Mouse (Mus musculus) urinary bladder, postnatal 10 days (tissue): ENCODE results near the gene Rnf145.

Source experiments
- DNase-seq: peaks from one replicate; pipeline ENCODE4 v3.0.0; 2022; ENCODE audit warnings: low spot score

The Rnf145 gene

GRCm38 (mm10) chr11:44534999-44535750, 16.4 kb downstream of the Rnf145 start:
- no peak for DNase-seq

GRCm38 (mm10) chr11:44537403-44537802, 18.6 kb downstream of the Rnf145 start:
- DNase-seq, result no peak

- no peak for DNase-seq
Measured at GRCm38 (mm10) chr11:44538101-44538500, 19.3 kb downstream of the Rnf145 start.

- no peak for DNase-seq
Measured at GRCm38 (mm10) chr11:44538501-44539290, 19.9 kb downstream of the Rnf145 start.

GRCm38 (mm10) chr11:44539291-44539930, 20.6 kb downstream of the Rnf145 start:
- no peak for DNase-seq

GRCm38 (mm10) chr11:44540243-44540642, 21.5 kb downstream of the Rnf145 start:
- no peak for DNase-seq

- DNase-seq, result no peak
Measured at GRCm38 (mm10) chr11:44541280-44541679, 22.5 kb downstream of the Rnf145 start.

GRCm38 (mm10) chr11:44541813-44542212, 23.0 kb downstream of the Rnf145 start:
- DNase-seq, result no peak

GRCm38 (mm10) chr11:44543593-44543992, 24.8 kb downstream of the Rnf145 start:
- DNase-seq, result no peak

- DNase-seq, result no peak
Measured at GRCm38 (mm10) chr11:44543996-44544395, 25.2 kb downstream of the Rnf145 start.

GRCm38 (mm10) chr11:44545181-44545580, 26.4 kb downstream of the Rnf145 start:
- DNase-seq, result no peak

GRCm38 (mm10) chr11:44546250-44546649, 27.5 kb downstream of the Rnf145 start:
- no peak for DNase-seq

GRCm38 (mm10) chr11:44547651-44548196, 29.0 kb downstream of the Rnf145 start:
- no peak for DNase-seq

- no peak for DNase-seq
Measured at GRCm38 (mm10) chr11:44548816-44549215, 30.1 kb downstream of the Rnf145 start.

GRCm38 (mm10) chr11:44549511-44550278, 30.9 kb downstream of the Rnf145 start:
- no peak for DNase-seq

GRCm38 (mm10) chr11:44550996-44551395, 32.2 kb downstream of the Rnf145 start:
- no peak for DNase-seq

- DNase-seq, result no peak
Measured at GRCm38 (mm10) chr11:44554339-44554738, 35.6 kb downstream of the Rnf145 start.

GRCm38 (mm10) chr11:44558521-44558920, 39.8 kb downstream of the Rnf145 start:
- DNase-seq, result no peak

- no peak for DNase-seq
Measured at GRCm38 (mm10) chr11:44559466-44559865, 40.7 kb downstream of the Rnf145 start.

- DNase-seq, result no peak
Measured at GRCm38 (mm10) chr11:44560396-44560795, 41.6 kb downstream of the Rnf145 start.

- DNase-seq, result no peak
Measured at GRCm38 (mm10) chr11:44561476-44562015, 42.8 kb downstream of the Rnf145 start.
